Mouse (Mus musculus): ENCODE data around the gene Wdfy4. TPM values are rescaled to one million over a fixed set of nuclear protein-coding genes. Genes with fewer than 3 reads are reported as not detected.

Wdfy4 gene
- total and polyA plus RNA-seq, 3 experiments, result 2.6 to 3.7 (median 2.9) TPM

- H3K27ac ChIP-seq, result no peak overlapping the region
- no peaks in the 10 kb centered on the region for H3K27me3 ChIP-seq (ENCODE audit: control insufficient read depth, insufficient read depth, low read length)
- no peaks in the 10 kb centered on the region for H3K36me3 ChIP-seq (ENCODE audit: control insufficient read depth, insufficient read depth, low read length)
- intact Hi-C loops (cut with DNase I), result loop anchor here (5.0 to 10.0 kb wide), 2 partner anchors 431 to 618 kb away; no protein-coding TSS in a partner anchor
- WGBS, result 62% methylated on average over 6 of the region's 6 CpGs
- H3K4me1 ChIP-seq (ENCODE audit: control insufficient read depth, insufficient read depth, low read length), result peaks cover 1% of the 10 kb centered on the region; the same call in 1 of the 2 replicates
- H3K4me3 ChIP-seq, result no peak overlapping the region
- TF ChIP-seq CTCF (IDR thresholded peaks at IDR 0.05), result no peak
- TF ChIP-seq POLR2A (IDR thresholded peaks at IDR 0.05; ENCODE audit: insufficient read depth, low read depth, low read length), result no peak
- no peak for TF ChIP-seq EP300 (IDR thresholded peaks at IDR 0.05; ENCODE audit: insufficient read depth, low read depth, low read length)
- no peaks in the 10 kb centered on the region for H3K79me2 ChIP-seq (replicated peaks; ENCODE audit: control insufficient read depth, insufficient read depth, low read length)
- no peak overlapping the region for H3K9ac ChIP-seq (ENCODE audit: low read depth, low read length)
- DNase-seq, result no peak
Measured at GRCm38 (mm10) chr14:33202885-33203284, 17.6 kb upstream of the Wdfy4 start.

- 71% methylated on average over 4 of the region's 4 CpGs for WGBS
- TF ChIP-seq EP300 (IDR thresholded peaks at IDR 0.05; ENCODE audit: insufficient read depth, low read depth, low read length), result no peak
- TF ChIP-seq CTCF (IDR thresholded peaks at IDR 0.05), result no peak
- no peak for TF ChIP-seq POLR2A (IDR thresholded peaks at IDR 0.05; ENCODE audit: insufficient read depth, low read depth, low read length)
- Histone ChIP-seq H3K4me1 (ENCODE audit: control insufficient read depth, insufficient read depth, low read length) (peaks cover 1% of the 10 kb centered on the region; the same call in 1 of the 2 replicates), H3K27ac (no peak overlapping the region), H3K36me3 (ENCODE audit: control insufficient read depth, insufficient read depth, low read length) (no peaks in the 10 kb centered on the region), H3K79me2 (replicated peaks; ENCODE audit: control insufficient read depth, insufficient read depth, low read length) (no peaks in the 10 kb centered on the region), H3K9ac (ENCODE audit: low read depth, low read length) (no peak overlapping the region), H3K27me3 (ENCODE audit: control insufficient read depth, insufficient read depth, low read length) (no peaks in the 10 kb centered on the region), H3K4me3 (no peak overlapping the region)
- intact Hi-C loops (cut with DNase I), result loop anchor here (5.0 to 10.0 kb wide), 2 partner anchors 430 to 617 kb away; no protein-coding TSS in a partner anchor
- DNase-seq, result no peak
Measured at GRCm38 (mm10) chr14:33202161-33202560, 16.9 kb upstream of the Wdfy4 start.

GRCm38 (mm10) chr14:33194241-33194640, 8.9 kb upstream of the Wdfy4 start:
- peak in 1 of 2 experiments; percentile 16 for DNase-seq
- Histone ChIP-seq H3K79me2 (replicated peaks; ENCODE audit: control insufficient read depth, insufficient read depth, low read length) (no peaks in the 10 kb centered on the region), H3K27me3 (ENCODE audit: control insufficient read depth, insufficient read depth, low read length) (no peaks in the 10 kb centered on the region), H3K4me3 (no peak overlapping the region), H3K4me1 (ENCODE audit: control insufficient read depth, insufficient read depth, low read length) (no peaks in the 10 kb centered on the region), H3K36me3 (ENCODE audit: control insufficient read depth, insufficient read depth, low read length) (no peaks in the 10 kb centered on the region), H3K27ac (no peak overlapping the region), H3K9ac (ENCODE audit: low read depth, low read length) (no peak overlapping the region)
- intact Hi-C loops (cut with DNase I), result no loop called here
- TF ChIP-seq POLR2A (IDR thresholded peaks at IDR 0.05; ENCODE audit: insufficient read depth, low read depth, low read length) (no peak), EP300 (IDR thresholded peaks at IDR 0.05; ENCODE audit: insufficient read depth, low read depth, low read length) (no peak), CTCF (IDR thresholded peaks at IDR 0.05) (no peak)
- 77% methylated on average over 3 of the region's 3 CpGs for WGBS

- intact Hi-C loops (cut with DNase I), result no loop called here
Measured at GRCm38 (mm10) chr14:33193762-33194161, 8.5 kb upstream of the Wdfy4 start.

GRCm38 (mm10) chr14:33190646-33191045, 5.3 kb upstream of the Wdfy4 start:
- no peaks in the 10 kb centered on the region for H3K79me2 ChIP-seq (replicated peaks; ENCODE audit: control insufficient read depth, insufficient read depth, low read length)
- no peak overlapping the region for H3K27ac ChIP-seq
- TF ChIP-seq POLR2A (IDR thresholded peaks at IDR 0.05; ENCODE audit: insufficient read depth, low read depth, low read length) (no peak), EP300 (IDR thresholded peaks at IDR 0.05; ENCODE audit: insufficient read depth, low read depth, low read length) (no peak), CTCF (IDR thresholded peaks at IDR 0.05) (no peak)
- no peaks in the 10 kb centered on the region for H3K4me1 ChIP-seq (ENCODE audit: control insufficient read depth, insufficient read depth, low read length)
- no peaks in the 10 kb centered on the region for H3K36me3 ChIP-seq (ENCODE audit: control insufficient read depth, insufficient read depth, low read length)
- no peak overlapping the region for H3K4me3 ChIP-seq
- no peaks in the 10 kb centered on the region for H3K27me3 ChIP-seq (ENCODE audit: control insufficient read depth, insufficient read depth, low read length)
- WGBS, result 76% methylated on average over 1 of the region's 1 CpGs
- H3K9ac ChIP-seq (ENCODE audit: low read depth, low read length), result no peak overlapping the region
- intact Hi-C loops (cut with DNase I), result no loop called here
- no peak for DNase-seq

More at GRCm38 (mm10) chr14:33193762-33194161, 8.5 kb upstream of the Wdfy4 start:
- H3K9ac ChIP-seq (ENCODE audit: low read depth, low read length), result no peak overlapping the region
- no peaks in the 10 kb centered on the region for H3K4me1 ChIP-seq (ENCODE audit: control insufficient read depth, insufficient read depth, low read length)
- no peak overlapping the region for H3K4me3 ChIP-seq
- TF ChIP-seq CTCF (IDR thresholded peaks at IDR 0.05) (no peak), EP300 (IDR thresholded peaks at IDR 0.05; ENCODE audit: insufficient read depth, low read depth, low read length) (no peak), POLR2A (IDR thresholded peaks at IDR 0.05; ENCODE audit: insufficient read depth, low read depth, low read length) (no peak)
- DNase-seq, result no peak
- H3K27me3 ChIP-seq (ENCODE audit: control insufficient read depth, insufficient read depth, low read length), result no peaks in the 10 kb centered on the region
- H3K79me2 ChIP-seq (replicated peaks; ENCODE audit: control insufficient read depth, insufficient read depth, low read length), result no peaks in the 10 kb centered on the region
- H3K27ac ChIP-seq, result no peak overlapping the region
- H3K36me3 ChIP-seq (ENCODE audit: control insufficient read depth, insufficient read depth, low read length), result no peaks in the 10 kb centered on the region

GRCm38 (mm10) chr14:33189849-33190423, 4.6 kb upstream of the Wdfy4 start:
- 91% methylated on average over 21 of the region's 21 CpGs for WGBS
- no peak overlapping the region for H3K4me3 ChIP-seq
- no peaks in the 10 kb centered on the region for H3K79me2 ChIP-seq (replicated peaks; ENCODE audit: control insufficient read depth, insufficient read depth, low read length)
- no peaks in the 10 kb centered on the region for H3K36me3 ChIP-seq (ENCODE audit: control insufficient read depth, insufficient read depth, low read length)
- H3K27ac ChIP-seq, result no peak overlapping the region
- no peaks in the 10 kb centered on the region for H3K4me1 ChIP-seq (ENCODE audit: control insufficient read depth, insufficient read depth, low read length)
- intact Hi-C loops (cut with DNase I), result no loop called here
- no peak for TF ChIP-seq CTCF (IDR thresholded peaks at IDR 0.05)
- TF ChIP-seq EP300 (IDR thresholded peaks at IDR 0.05; ENCODE audit: insufficient read depth, low read depth, low read length), result no peak
- TF ChIP-seq POLR2A (IDR thresholded peaks at IDR 0.05; ENCODE audit: insufficient read depth, low read depth, low read length), result no peak
- no peak overlapping the region for H3K9ac ChIP-seq (ENCODE audit: low read depth, low read length)
- H3K27me3 ChIP-seq (ENCODE audit: control insufficient read depth, insufficient read depth, low read length), result no peaks in the 10 kb centered on the region
- DNase-seq, result no peak
